19 mouse cellular contexts compared by ENCODE assay signal in genomic region chr3:126609310-126609709, GRCm38 (mm10). TPM values are rescaled to one million over a fixed set of nuclear protein-coding genes. Genes with fewer than 3 reads are reported as not detected.
A peak's percentile ranks its signal among the peaks of the same experiment; 100 is the strongest.
DNase-seq lines count a peak whose midpoint lies in the region; ATAC-seq and TF ChIP-seq lines count a peak whose summit lies in the region.
"Had no signal": no experiment of that assay in that cellular context is flagged by ENCODE, and none has a peak within 500 bp of the region (broad histone marks: within the 10 kb centered on the region; RNA-seq: fewer than 3 reads in every experiment).

No protein-coding gene starts in this region.

- WGBS in heart, embryonic 16.5 days: 57% methylated on average over 5 of the region's 5 CpGs
- 49% methylated on average over 5 of the region's 5 CpGs for WGBS in spleen, adult 2 months
- 57% methylated on average over 5 of the region's 5 CpGs for WGBS in intestine, embryonic 14.5 days
- 64% methylated on average over 5 of the region's 5 CpGs for WGBS in stomach, postnatal 0 days

- H3K27me3 ChIP-seq in heart, embryonic 16.5 days (ENCODE audit: control insufficient read depth, insufficient read depth, low read length): no peaks in the 10 kb centered on the region
- no peaks in the 10 kb centered on the region for H3K27me3 ChIP-seq in spleen, adult 2 months (ENCODE audit: control insufficient read depth, insufficient read depth, low read length)
- no peaks in the 10 kb centered on the region for H3K27me3 ChIP-seq in intestine, embryonic 14.5 days (replicated peaks; ENCODE audit: control insufficient read depth, insufficient read depth, low read length)
- no peaks in the 10 kb centered on the region for H3K27me3 ChIP-seq in stomach, postnatal 0 days (ENCODE audit: control insufficient read depth, insufficient read depth, low read length)
- H3K27me3 ChIP-seq: kidney, embryonic 15.5 days; limb, embryonic 15.5 days; midbrain, embryonic 15.5 days had no signal

- H3K9me3 ChIP-seq in heart, embryonic 16.5 days (replicated peaks; ENCODE audit: control insufficient read depth, low read length): no peaks in the 10 kb centered on the region
- no peaks in the 10 kb centered on the region for H3K9me3 ChIP-seq in intestine, embryonic 14.5 days (ENCODE audit: control insufficient read depth, low read length)
- no peaks in the 10 kb centered on the region for H3K9me3 ChIP-seq in stomach, postnatal 0 days (ENCODE audit: control insufficient read depth, low read length)
- H3K9me3 ChIP-seq: kidney, embryonic 15.5 days; limb, embryonic 15.5 days; midbrain, embryonic 15.5 days had no signal

- DNase-seq in heart, adult 9 months (ENCODE audit: low spot score in 2 of 2): no peak
- no peak for DNase-seq in spleen, adult 2 months (ENCODE audit: low read depth in 1 of 2, low spot score in 2 of 2)
- DNase-seq in spleen, postnatal 36 days (ENCODE audit: low spot score in 2 of 2): no peak
- DNase-seq in intestine, embryonic 14.5 days (ENCODE audit: low spot score): no peak
- no peak for DNase-seq in stomach, postnatal 0 days (ENCODE audit: low spot score)
- DNase-seq: adrenal gland, adult 8-10 months; cerebellum, adult 2 months; gastrocnemius, adult 2 months; heart, adult 18-20 months; liver, postnatal 0 days; thymus, postnatal 36 days had no signal

- TF ChIP-seq CTCF in spleen, adult 2 months (IDR thresholded peaks at IDR 0.05; ENCODE audit: extremely low read depth, insufficient read depth, insufficient read length, insufficient replicate concordance): no peak
- TF ChIP-seq CTCF in stomach, postnatal 0 days (IDR thresholded peaks at IDR 0.05; ENCODE audit: low read depth): no peak

- peak; percentile 39; the same call in 1 of the 2 replicates for ATAC-seq in heart, embryonic 16.5 days (replicated peaks; ENCODE audit: extremely low read depth, insufficient read depth, low FRiP score)
- peak; percentile 51; the same call in 1 of the 2 replicates for ATAC-seq in intestine, embryonic 14.5 days (replicated peaks; ENCODE audit: low FRiP score, low TSS enrichment, low read depth)
- ATAC-seq in stomach, postnatal 0 days (ENCODE audit: low FRiP score, low TSS enrichment): no peak
- ATAC-seq in frontal cortex, adult (ENCODE audit: low TSS enrichment): no peak
- ATAC-seq: liver, postnatal 0 days; midbrain, embryonic 15.5 days had no signal

- no peak overlapping the region for H3K4me2 ChIP-seq in heart, embryonic 16.5 days (ENCODE audit: low read depth, low read length)
- no peak overlapping the region for H3K4me2 ChIP-seq in intestine, embryonic 14.5 days (ENCODE audit: low read length)
- H3K4me2 ChIP-seq in stomach, postnatal 0 days (replicated peaks; ENCODE audit: low read depth): no peak overlapping the region
- H3K4me2 ChIP-seq: hindbrain, embryonic 14.5 days; kidney, embryonic 15.5 days; limb, embryonic 15.5 days; midbrain, embryonic 15.5 days had no signal

- TF ChIP-seq POLR2A in spleen, adult 2 months (IDR thresholded peaks at IDR 0.05; ENCODE audit: low read depth, low read length): no peak

- peak overlapping the region; percentile 33 for H3K27ac ChIP-seq in heart, embryonic 16.5 days (ENCODE audit: low read length)
- peak overlapping the region; percentile 54; the same call in 1 of the 2 replicates for H3K27ac ChIP-seq in spleen, adult 2 months (ENCODE audit: insufficient read depth, low read length)
- H3K27ac ChIP-seq in intestine, embryonic 14.5 days (ENCODE audit: low read depth): no peak overlapping the region; the same call in 1 of the 2 replicates
- H3K27ac ChIP-seq in stomach, postnatal 0 days (replicated peaks): 0 out of 2 replicates have a peak overlapping the region, but pooled peaks have one; percentile 20
- H3K27ac ChIP-seq: gastrocnemius, adult 2 months; hindbrain, embryonic 14.5 days; kidney, embryonic 15.5 days; limb, embryonic 15.5 days; midbrain, embryonic 15.5 days had no signal

- H3K9ac ChIP-seq in heart, embryonic 16.5 days (ENCODE audit: low read length): no peak overlapping the region
- H3K9ac ChIP-seq in intestine, embryonic 14.5 days (ENCODE audit: low read length): no peak overlapping the region
- no peak overlapping the region for H3K9ac ChIP-seq in stomach, postnatal 0 days (ENCODE audit: low read length)
- H3K9ac ChIP-seq: hindbrain, embryonic 14.5 days; kidney, embryonic 15.5 days; limb, embryonic 15.5 days; liver, postnatal 0 days; midbrain, embryonic 15.5 days had no signal

- H3K4me3 ChIP-seq in heart, embryonic 16.5 days (ENCODE audit: low read length): no peak overlapping the region
- no peak overlapping the region for H3K4me3 ChIP-seq in spleen, adult 2 months (ENCODE audit: extremely low read depth, insufficient read depth, insufficient read length)
- H3K4me3 ChIP-seq in intestine, embryonic 14.5 days (ENCODE audit: low read depth, low read length): no peak overlapping the region
- H3K4me3 ChIP-seq in stomach, postnatal 0 days (ENCODE audit: low read depth, low read length): no peak overlapping the region
- H3K4me3 ChIP-seq: erythroblast, embryonic 14.5 days; gastrocnemius, adult 2 months; kidney, embryonic 15.5 days; limb, embryonic 15.5 days; megakaryocyte, embryonic 14.5 days; midbrain, embryonic 15.5 days had no signal

- TF ChIP-seq EP300 in stomach, postnatal 0 days (optimal IDR thresholded peaks at IDR 0.05): no peak

- H3K36me3 ChIP-seq in heart, embryonic 16.5 days (ENCODE audit: control insufficient read depth, insufficient read depth): no peaks in the 10 kb centered on the region
- H3K36me3 ChIP-seq in spleen, adult 2 months (ENCODE audit: control insufficient read depth, insufficient read depth, low read length): peaks cover 8% of the 10 kb centered on the region
- no peaks in the 10 kb centered on the region for H3K36me3 ChIP-seq in intestine, embryonic 14.5 days (ENCODE audit: control insufficient read depth, insufficient read depth, low read length)
- H3K36me3 ChIP-seq in stomach, postnatal 0 days (ENCODE audit: control insufficient read depth, insufficient read depth, low read length): no peaks in the 10 kb centered on the region
- H3K36me3 ChIP-seq: kidney, embryonic 15.5 days; limb, embryonic 15.5 days; midbrain, embryonic 15.5 days had no signal

- peaks cover 54% of the 10 kb centered on the region for H3K4me1 ChIP-seq in heart, embryonic 16.5 days (ENCODE audit: control insufficient read depth, insufficient read depth, low read length)
- peaks cover 30% of the 10 kb centered on the region; the same call in 1 of the 2 replicates for H3K4me1 ChIP-seq in spleen, adult 2 months (ENCODE audit: control insufficient read depth, insufficient read depth, insufficient read length)
- H3K4me1 ChIP-seq in intestine, embryonic 14.5 days (replicated peaks; ENCODE audit: control insufficient read depth, insufficient read depth, low read length): peaks cover 13% of the 10 kb centered on the region
- 0 out of 2 replicates have a peak, but pooled peaks cover 2% of the 10 kb centered on the region for H3K4me1 ChIP-seq in stomach, postnatal 0 days (replicated peaks; ENCODE audit: control insufficient read depth, insufficient read depth)
- H3K4me1 ChIP-seq: limb, embryonic 15.5 days; midbrain, embryonic 15.5 days had no signal

RNA-seq across cellular contexts. Expression of gene Camk2d, which starts 13.2 kb away (rescaled TPM):
- polyA plus RNA-seq in heart, embryonic 16.5 days (2015; fragmentation: Nextera tagmentation; extraction: Ambion mirVana): 111 and 112 TPM in 2 replicates
- polyA plus RNA-seq in spleen, adult 2 months (2012; rRNA removed): 43.4 and 54.7 TPM in 2 replicates
- 45.8 and 47.0 TPM in 2 replicates for polyA plus RNA-seq in intestine, embryonic 14.5 days (2014; fragmentation: Nextera tagmentation; extraction: Ambion mirVana)
- 34.9 and 36.7 TPM in 2 replicates for polyA plus RNA-seq in stomach, postnatal 0 days (2015; fragmentation: Nextera tagmentation; extraction: Ambion mirVana)
- polyA plus RNA-seq: erythroblast, embryonic 14.5 days had no signal

Comparison
In these comparisons a context has a peak if more than half of its experiments do, and no peak if none do; other contexts are left out.
1. ATAC-seq: peak in heart, embryonic 16.5 days (single experiment) and intestine, embryonic 14.5 days (single experiment); none in stomach, postnatal 0 days (single experiment) and frontal cortex, adult (single experiment).